Mouse (Mus musculus): ENCODE data around the gene Ube2d1.

Gene Ube2d1

GRCm38 (mm10) chr10:71222639-71223038 is 62.4 kb downstream of the Ube2d1 start:
- DNase-seq (ENCODE audit: low spot score), result no peak

GRCm38 (mm10) chr10:71218228-71218892 is 66.7 kb downstream of the Ube2d1 start:
- DNase-seq (ENCODE audit: low spot score), result peak; percentile 36

GRCm38 (mm10) chr10:71215996-71216395 is 69.1 kb downstream of the Ube2d1 start:
- no peak for DNase-seq (ENCODE audit: low spot score)
